Mouse (Mus musculus) testis, adult 2 months (tissue): ENCODE measurements at regions not wholly inside any gene's neighbourhood (a gene's known extent, or its start where the extent isn't known, plus 50 kb on each side); places are given as distances from the start of the nearest gene placed in this dataset.
"Not testable (repeated sequence)": the region's sequence is repeated elsewhere in the genome, so short reads cannot be mapped to it uniquely, and the experiment has no call there.

Experiments
- H3K27ac ChIP-seq: fragments of 200-500 bp; 2 replicates; pipeline ENCODE4 v1.5.1; 2012; ENCODE audit warnings: low read depth, low read length; ENCODE audit not compliant: control insufficient read depth, insufficient read depth
- H3K27me3 ChIP-seq: fragments of 200-500 bp; 2 replicates; pipeline ENCODE4 v1.6.1; 2012; ENCODE audit warnings: mild to moderate bottlenecking, low read length, moderate library complexity; ENCODE audit not compliant: control insufficient read depth, insufficient read depth
- H3K36me3 ChIP-seq: fragments of 200-500 bp; 2 replicates; pipeline ENCODE4 v1.6.1; 2012; ENCODE audit warnings: mild to moderate bottlenecking, low read length; ENCODE audit not compliant: control insufficient read depth, insufficient read depth
- H3K4me1 ChIP-seq: fragments of 200-500 bp; 2 replicates; pipeline ENCODE4 v1.6.1; 2012; ENCODE audit warnings: low read length; ENCODE audit not compliant: control insufficient read depth, insufficient read depth
- H3K4me3 ChIP-seq: fragments of 200-500 bp; 2 replicates; pipeline ENCODE4 v1.5.1; 2012; ENCODE audit warnings: low read depth, mild to moderate bottlenecking, low read length, moderate library complexity, mixed read lengths; ENCODE audit not compliant: control insufficient read depth
- CTCF ChIP-seq: fragments of 200-500 bp; IDR thresholded peaks from 2 replicates; pipeline ENCODE4 v1.5.1; 2012; ENCODE audit warnings: low read depth, mild to moderate bottlenecking, inconsistent platforms, low read length, moderate library complexity; ENCODE audit not compliant: control insufficient read depth, insufficient read depth, insufficient replicate concordance
- POLR2A ChIP-seq: fragments of 200-500 bp; IDR thresholded peaks from 2 replicates; pipeline ENCODE4 v1.6.1; 2012; ENCODE audit warnings: low read depth, mild to moderate bottlenecking, inconsistent platforms, low read length, moderate library complexity; ENCODE audit not compliant: control insufficient read depth

GRCm38 (mm10) chr13:44673337-44673966 is 55.8 kb upstream of the Jarid2 start:
- Histone ChIP-seq H3K27ac (no peak overlapping the region), H3K4me1 (no peaks in the 10 kb centered on the region), H3K27me3 (no peaks in the 10 kb centered on the region; the same call in 1 of the 2 replicates), H3K36me3 (no peaks in the 10 kb centered on the region), H3K4me3 (no peak overlapping the region)
- TF ChIP-seq POLR2A (no peak), CTCF (no peak)

- Histone ChIP-seq H3K27ac (no peak overlapping the region), H3K4me3 (no peak overlapping the region), H3K4me1 (no peaks in the 10 kb centered on the region), H3K36me3 (no peaks in the 10 kb centered on the region), H3K27me3 (no peaks in the 10 kb centered on the region; the same call in 1 of the 2 replicates)
- TF ChIP-seq POLR2A (no peak), CTCF (no peak)
These were observed 55.3 kb upstream of the Jarid2 start for GRCm38 (mm10) chr13:44673967-44674357.

DNA sequence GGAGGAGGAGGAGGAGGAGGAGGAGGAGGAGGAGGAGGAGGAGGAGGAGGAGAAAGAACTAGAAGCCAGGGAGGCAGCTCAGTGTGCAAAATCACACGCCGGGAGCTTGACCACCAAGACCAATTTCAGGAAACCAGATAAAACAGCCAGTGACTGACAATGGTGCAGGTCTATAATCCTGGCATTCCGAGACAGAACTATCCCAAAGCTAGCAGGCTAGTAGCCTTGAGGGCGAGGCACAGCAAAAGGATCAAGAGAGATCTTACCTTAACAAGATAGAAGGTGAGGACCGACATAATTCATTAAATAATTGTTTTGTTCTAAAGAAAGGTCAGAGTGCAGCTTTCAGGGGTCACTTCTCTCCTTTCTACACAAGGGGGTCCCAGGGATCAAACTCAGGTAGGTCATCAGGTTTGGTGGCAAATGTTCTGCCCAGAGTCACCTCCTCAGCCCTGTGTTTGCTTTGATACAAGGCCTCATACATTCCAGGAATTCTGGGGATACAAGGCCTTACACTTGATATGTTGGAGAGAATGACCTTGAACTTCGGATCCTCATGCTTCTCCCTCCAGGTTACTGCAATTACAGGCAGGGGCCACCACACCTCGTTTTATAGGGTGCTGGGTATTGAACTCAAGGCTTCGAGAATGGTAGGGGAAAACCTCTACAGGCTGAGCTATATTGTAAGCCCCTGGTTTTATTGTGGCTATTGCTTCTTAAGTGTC is 54.2 kb upstream of the Jarid2 start:
- H3K27ac ChIP-seq = no peak overlapping the region

DNA sequence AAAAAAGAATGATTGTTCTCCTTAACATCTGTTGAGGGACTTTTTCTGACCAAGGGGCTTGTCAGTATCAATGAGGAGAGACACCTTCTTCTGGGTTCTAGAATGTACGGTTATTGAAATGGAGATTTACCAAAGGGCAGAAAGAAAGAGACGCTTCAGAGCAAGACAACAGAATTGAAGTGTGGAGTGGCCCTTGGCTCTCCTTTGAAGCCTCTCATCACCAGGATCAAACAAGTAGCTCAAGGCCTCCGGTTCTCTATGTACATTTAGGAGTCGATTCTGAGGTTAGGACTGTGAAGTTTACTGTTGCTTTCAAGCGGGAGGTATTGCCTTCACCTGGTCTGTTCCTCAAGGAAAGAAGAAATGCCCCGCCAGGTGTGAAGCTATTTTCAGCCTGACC is 53.2 kb upstream of the Jarid2 start:
- H3K27ac ChIP-seq = no peak overlapping the region
- H3K27me3 ChIP-seq = no peaks in the 10 kb centered on the region; the same call in 1 of the 2 replicates
- TF ChIP-seq CTCF (no peak), POLR2A (no peak)
- no peaks in the 10 kb centered on the region for H3K36me3 ChIP-seq
- no peak overlapping the region for H3K4me3 ChIP-seq
- H3K4me1 ChIP-seq = no peaks in the 10 kb centered on the region

More for the DNA sequence above, 54.2 kb upstream of the Jarid2 start:
- no peaks in the 10 kb centered on the region for H3K36me3 ChIP-seq
- no peaks in the 10 kb centered on the region for H3K4me1 ChIP-seq
- no peaks in the 10 kb centered on the region; the same call in 1 of the 2 replicates for H3K27me3 ChIP-seq
- H3K4me3 ChIP-seq = no peak overlapping the region
- no peak for TF ChIP-seq POLR2A
- no peak for TF ChIP-seq CTCF

- no peak overlapping the region for H3K27ac ChIP-seq
- no peaks in the 10 kb centered on the region for H3K4me1 ChIP-seq
- H3K36me3 ChIP-seq = no peaks in the 10 kb centered on the region
- TF ChIP-seq CTCF (no peak), POLR2A (no peak)
- H3K27me3 ChIP-seq = no peaks in the 10 kb centered on the region
- H3K4me3 ChIP-seq = no peak overlapping the region
These were observed 51.2 kb upstream of the Jarid2 start for GRCm38 (mm10) chr13:44678121-44678520.

- not testable (repeated sequence) for H3K27ac ChIP-seq, H3K4me1 ChIP-seq, H3K36me3 ChIP-seq, H3K27me3 ChIP-seq, H3K4me3 ChIP-seq
These were observed 49.8 kb upstream of the Jarid2 start for GRCm38 (mm10) chr13:44679457-44679856.
